Mouse (Mus musculus) midbrain, embryonic 15.5 days (tissue): ENCODE data around the gene Gart. TPM values are rescaled to one million over a fixed set of nuclear protein-coding genes. Genes with fewer than 3 reads are reported as not detected.
A peak's percentile ranks its signal among the peaks of the same experiment; 100 is the strongest.

Source experiments
- ATAC-seq: fragments of 200-750 bp; cut with Nextera tagmentation; replicated peaks from 2 replicates; pipeline ENCODE4 v1.8.0; 2017; ENCODE audit warnings: moderate TSS enrichment
- H3K27ac ChIP-seq: fragments of 300-500 bp; sonication (generic); 2 replicates; pipeline ENCODE4 v1.5.1; 2015; ENCODE audit warnings: mild to moderate bottlenecking, inconsistent platforms
- H3K27me3 ChIP-seq: fragments of 300-500 bp; sonication (generic); replicated peaks from 2 replicates; pipeline ENCODE4 v1.6.1; 2015; ENCODE audit warnings: inconsistent platforms
- H3K36me3 ChIP-seq: fragments of 300-500 bp; sonication (generic); replicated peaks from 2 replicates; pipeline ENCODE4 v1.6.1; 2015; ENCODE audit warnings: inconsistent platforms
- H3K4me1 ChIP-seq: fragments of 300-500 bp; sonication (generic); 2 replicates; pipeline ENCODE4 v1.6.1; 2015; ENCODE audit warnings: inconsistent platforms
- H3K4me2 ChIP-seq: fragments of 300-500 bp; sonication (generic); 2 replicates; pipeline ENCODE4 v1.6.1; 2015; ENCODE audit warnings: inconsistent platforms, mild to moderate bottlenecking, moderate library complexity
- H3K4me3 ChIP-seq: fragments of 300-500 bp; sonication (generic); 2 replicates; pipeline ENCODE4 v1.5.1; 2015; ENCODE audit warnings: mild to moderate bottlenecking, inconsistent platforms
- H3K9ac ChIP-seq: fragments of 300-500 bp; sonication (generic); 2 replicates; pipeline ENCODE4 v1.6.1; 2015; ENCODE audit warnings: mild to moderate bottlenecking, inconsistent platforms
- H3K9me3 ChIP-seq: fragments of 300-500 bp; sonication (generic); 2 replicates; pipeline ENCODE4 v1.6.1; 2016; ENCODE audit warnings: inconsistent platforms
- WGBS: fragments of 180-500 bp; shearing (Covaris S2); methylation state at CpG from one replicate; pipeline ENCODE4 v1.1.7; 2015; ENCODE audit warnings: mixed read lengths; 5-methylcytosine and 5-hydroxymethylcytosine counted together
- polyA plus RNA-seq: library from polyadenylated mRNA; unstranded; fragments of >200 nt; fragmentation: Nextera tagmentation; extraction: Ambion mirVana; gene quantifications from 2 replicates; pipeline ENCODE4 v1.2.1, GENCODE M21; 2015

The Gart gene
- polyA plus RNA-seq, 1 experiment from 2014 or later = 62.0 TPM

GRCm38 (mm10) chr16:91663795-91664194, 17.0 kb upstream of the Gart start:
- H3K9me3 ChIP-seq = no peaks in the 10 kb centered on the region
- no peak overlapping the region for H3K9ac ChIP-seq
- H3K27ac ChIP-seq = no peak overlapping the region
- H3K4me1 ChIP-seq = peaks cover 11% of the 10 kb centered on the region
- no peak overlapping the region for H3K4me2 ChIP-seq
- 99% methylated on average over 3 of the region's 3 CpGs for whole genome bisulfite sequencing
- ATAC-seq = no peak
- H3K4me3 ChIP-seq = no peak overlapping the region
- H3K27me3 ChIP-seq = no peaks in the 10 kb centered on the region
- peaks cover 68% of the 10 kb centered on the region for H3K36me3 ChIP-seq

DNA sequence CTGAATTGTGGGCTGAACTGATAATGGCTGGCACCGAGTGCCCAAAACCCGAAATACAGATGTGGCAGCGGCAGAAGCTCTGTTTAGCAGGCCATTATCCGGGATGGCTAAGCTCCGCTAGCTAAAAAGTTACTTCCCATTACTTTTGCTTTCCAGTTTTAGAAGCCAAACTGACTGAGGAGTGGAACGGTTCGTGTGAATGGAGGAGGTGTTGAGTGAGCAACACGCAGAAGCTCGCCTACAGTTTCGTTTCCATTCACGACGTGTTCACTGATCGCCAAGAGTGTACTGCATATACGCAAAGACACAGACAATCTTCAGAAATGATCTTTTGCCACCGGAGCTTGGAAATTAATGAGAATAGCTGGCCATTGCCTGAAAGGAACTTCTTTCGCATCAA, 15.6 kb upstream of the Gart start:
- WGBS = 94% methylated on average over 16 of the region's 16 CpGs

GRCm38 (mm10) chr16:91661397-91661796, 14.6 kb upstream of the Gart start:
- no peak overlapping the region for H3K9ac ChIP-seq
- ATAC-seq = no peak
- no peak overlapping the region for H3K4me2 ChIP-seq
- no peaks in the 10 kb centered on the region for H3K9me3 ChIP-seq
- 27% methylated on average over 1 of the region's 1 CpGs for WGBS
- H3K4me1 ChIP-seq = peaks cover 11% of the 10 kb centered on the region
- no peak overlapping the region for H3K27ac ChIP-seq
- H3K36me3 ChIP-seq = peaks cover 79% of the 10 kb centered on the region
- H3K27me3 ChIP-seq = no peaks in the 10 kb centered on the region
- no peak overlapping the region for H3K4me3 ChIP-seq

More for the DNA sequence above, 15.6 kb upstream of the Gart start:
- no peak overlapping the region for H3K4me3 ChIP-seq
- no peak for ATAC-seq
- H3K36me3 ChIP-seq = peaks cover 79% of the 10 kb centered on the region
- peaks cover 11% of the 10 kb centered on the region for H3K4me1 ChIP-seq
- H3K27ac ChIP-seq = no peak overlapping the region
- H3K9me3 ChIP-seq = no peaks in the 10 kb centered on the region
- H3K27me3 ChIP-seq = no peaks in the 10 kb centered on the region
- H3K9ac ChIP-seq = no peak overlapping the region
- no peak overlapping the region for H3K4me2 ChIP-seq

DNA sequence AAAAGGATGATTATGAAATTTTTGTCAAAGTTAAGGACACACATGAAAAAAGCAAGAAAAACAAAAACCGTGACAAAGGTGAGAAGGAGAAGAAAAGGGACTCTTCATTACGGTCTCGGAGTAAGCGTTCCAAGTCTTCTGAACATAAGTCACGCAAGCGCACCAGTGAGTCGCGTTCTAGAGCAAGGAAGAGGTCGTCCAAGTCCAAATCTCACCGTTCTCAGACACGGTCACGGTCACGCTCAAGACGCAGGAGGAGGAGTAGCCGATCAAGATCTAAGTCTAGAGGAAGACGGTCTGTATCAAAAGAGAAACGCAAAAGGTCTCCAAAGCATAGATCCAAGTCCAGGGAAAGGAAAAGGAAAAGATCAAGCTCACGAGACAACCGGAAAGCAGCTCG, 13.0 kb upstream of the Gart start:
- ATAC-seq = no peak
- no peaks in the 10 kb centered on the region for H3K27me3 ChIP-seq
- peaks cover 80% of the 10 kb centered on the region for H3K36me3 ChIP-seq
- no peak overlapping the region for H3K4me2 ChIP-seq
- no peak overlapping the region for H3K27ac ChIP-seq
- no peaks in the 10 kb centered on the region for H3K9me3 ChIP-seq
- peaks cover 11% of the 10 kb centered on the region for H3K4me1 ChIP-seq
- WGBS = 98% methylated on average over 20 of the region's 20 CpGs
- H3K4me3 ChIP-seq = no peak overlapping the region
- no peak overlapping the region for H3K9ac ChIP-seq

- H3K36me3 ChIP-seq = peaks cover 75% of the 10 kb centered on the region
- no peak overlapping the region for H3K4me3 ChIP-seq
- H3K27me3 ChIP-seq = no peaks in the 10 kb centered on the region
- H3K4me2 ChIP-seq = no peak overlapping the region
- H3K4me1 ChIP-seq = peaks cover 11% of the 10 kb centered on the region
- H3K9ac ChIP-seq = no peak overlapping the region
- WGBS = 94% methylated on average over 5 of the region's 5 CpGs
- no peak for ATAC-seq
- H3K9me3 ChIP-seq = no peaks in the 10 kb centered on the region
- H3K27ac ChIP-seq = no peak overlapping the region
Measured at GRCm38 (mm10) chr16:91658471-91658870, 11.7 kb upstream of the Gart start.

DNA sequence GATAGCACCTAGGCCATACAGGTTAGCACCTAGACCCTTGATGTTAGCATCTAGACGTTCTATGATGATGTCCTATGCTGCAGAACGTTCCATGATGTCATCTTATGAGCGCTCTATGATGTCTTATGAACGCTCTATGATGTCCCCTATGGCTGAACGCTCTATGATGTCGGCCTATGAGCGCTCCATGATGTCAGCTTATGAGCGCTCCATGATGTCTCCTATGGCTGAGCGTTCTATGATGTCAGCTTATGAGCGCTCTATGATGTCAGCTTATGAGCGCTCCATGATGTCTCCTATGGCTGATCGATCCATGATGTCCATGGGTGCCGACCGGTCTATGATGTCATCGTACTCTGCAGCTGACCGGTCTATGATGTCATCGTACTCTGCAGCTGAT, 10.5 kb upstream of the Gart start:
- Histone ChIP-seq H3K27me3 (no peaks in the 10 kb centered on the region), H3K36me3 (peaks cover 69% of the 10 kb centered on the region), H3K4me1 (peaks cover 14% of the 10 kb centered on the region), H3K27ac (no peak overlapping the region), H3K9me3 (no peaks in the 10 kb centered on the region), H3K4me3 (no peak overlapping the region), H3K4me2 (no peak overlapping the region), H3K9ac (no peak overlapping the region)
- 97% methylated on average over 17 of the region's 17 CpGs for WGBS
- ATAC-seq = 0 out of 2 replicates have a peak, but pooled peaks have one; percentile 20

DNA sequence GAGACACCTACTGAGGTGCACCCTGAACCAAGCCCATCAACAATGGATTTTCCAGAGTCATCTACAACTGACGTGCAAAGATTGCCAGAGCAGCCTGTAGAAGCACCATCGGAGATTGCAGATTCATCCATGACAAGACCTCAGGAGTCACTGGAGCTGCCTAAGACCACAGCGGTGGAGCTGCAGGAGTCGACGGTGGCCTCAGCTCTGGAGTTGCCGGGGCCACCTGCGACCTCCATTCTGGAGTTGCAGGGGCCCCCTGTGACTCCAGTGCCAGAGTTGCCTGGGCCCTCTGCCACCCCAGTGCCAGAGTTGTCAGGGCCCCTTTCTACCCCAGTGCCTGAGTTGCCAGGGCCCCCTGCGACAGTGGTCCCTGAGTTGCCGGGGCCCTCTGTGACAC, 8.5 kb upstream of the Gart start:
- Histone ChIP-seq H3K27me3 (no peaks in the 10 kb centered on the region), H3K36me3 (peaks cover 68% of the 10 kb centered on the region), H3K4me2 (no peak overlapping the region), H3K9ac (no peak overlapping the region), H3K9me3 (no peaks in the 10 kb centered on the region), H3K27ac (no peak overlapping the region), H3K4me1 (peaks cover 8% of the 10 kb centered on the region), H3K4me3 (no peak overlapping the region)
- 97% methylated on average over 9 of the region's 9 CpGs for WGBS
- ATAC-seq = no peak

- Histone ChIP-seq H3K9ac (no peak overlapping the region), H3K36me3 (peaks cover 37% of the 10 kb centered on the region), H3K4me2 (no peak overlapping the region), H3K9me3 (no peaks in the 10 kb centered on the region), H3K27me3 (no peaks in the 10 kb centered on the region), H3K4me1 (peaks cover 19% of the 10 kb centered on the region), H3K4me3 (no peak overlapping the region), H3K27ac (no peak overlapping the region)
- ATAC-seq = no peak
- 86% methylated on average over 3 of the region's 3 CpGs for WGBS
Measured at GRCm38 (mm10) chr16:91652191-91652590, 5.4 kb upstream of the Gart start.

DNA sequence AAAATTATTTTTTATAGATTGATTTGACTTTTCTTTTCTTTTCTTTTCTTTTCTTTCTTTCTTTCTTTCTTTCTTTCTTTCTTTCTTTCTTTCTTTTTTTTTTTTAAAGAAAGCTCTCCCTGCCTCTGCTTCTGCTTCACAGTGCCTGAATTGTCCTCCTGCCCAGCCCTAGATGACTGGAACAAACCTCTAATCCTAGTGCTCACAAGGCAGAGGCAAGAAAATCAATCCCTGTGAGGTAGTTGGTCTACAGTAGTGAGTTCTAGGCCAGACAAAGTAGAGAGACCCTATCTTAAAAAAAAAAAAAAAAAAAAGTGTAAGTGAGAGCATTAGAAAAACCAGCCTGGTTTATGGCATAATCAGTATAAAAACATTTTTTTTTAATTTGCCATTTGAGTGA, 3.0 kb upstream of the Gart start:
- ATAC-seq = no peak
- Histone ChIP-seq H3K27ac (no peak overlapping the region), H3K27me3 (no peaks in the 10 kb centered on the region), H3K4me2 (no peak overlapping the region; the same call in 1 of the 2 replicates), H3K36me3 (peaks cover 13% of the 10 kb centered on the region), H3K9me3 (no peaks in the 10 kb centered on the region), H3K4me1 (peaks cover 27% of the 10 kb centered on the region), H3K9ac (no peak overlapping the region), H3K4me3 (no peak overlapping the region)

GRCm38 (mm10) chr16:91649246-91649645, 2.5 kb upstream of the Gart start:
- H3K9ac ChIP-seq = no peak overlapping the region

GRCm38 (mm10) chr16:91648220-91648550, 1.4 kb upstream of the Gart start:
- Histone ChIP-seq H3K9me3 (no peaks in the 10 kb centered on the region), H3K4me1 (peaks cover 29% of the 10 kb centered on the region), H3K27ac (peak overlapping the region; percentile 99), H3K9ac (peak overlapping the region; percentile 80), H3K4me3 (peak overlapping the region; percentile 82), H3K36me3 (peaks cover 9% of the 10 kb centered on the region; the same call in 1 of the 2 replicates), H3K4me2 (peak overlapping the region; percentile 92), H3K27me3 (no peaks in the 10 kb centered on the region)
- peak; percentile 65 for ATAC-seq
- under 1% methylated on average over 25 of the region's 25 CpGs for WGBS

More at GRCm38 (mm10) chr16:91649246-91649645, 2.5 kb upstream of the Gart start:
- no peak overlapping the region for H3K27ac ChIP-seq
- peak overlapping the region; percentile 92 for H3K4me2 ChIP-seq
- no peaks in the 10 kb centered on the region for H3K27me3 ChIP-seq
- peaks cover 29% of the 10 kb centered on the region for H3K4me1 ChIP-seq
- H3K36me3 ChIP-seq = peaks cover 12% of the 10 kb centered on the region; the same call in 1 of the 2 replicates
- WGBS = 46% methylated on average over 3 of the region's 3 CpGs
- ATAC-seq = no peak
- peak overlapping the region; percentile 82 for H3K4me3 ChIP-seq
- H3K9me3 ChIP-seq = no peaks in the 10 kb centered on the region

DNA sequence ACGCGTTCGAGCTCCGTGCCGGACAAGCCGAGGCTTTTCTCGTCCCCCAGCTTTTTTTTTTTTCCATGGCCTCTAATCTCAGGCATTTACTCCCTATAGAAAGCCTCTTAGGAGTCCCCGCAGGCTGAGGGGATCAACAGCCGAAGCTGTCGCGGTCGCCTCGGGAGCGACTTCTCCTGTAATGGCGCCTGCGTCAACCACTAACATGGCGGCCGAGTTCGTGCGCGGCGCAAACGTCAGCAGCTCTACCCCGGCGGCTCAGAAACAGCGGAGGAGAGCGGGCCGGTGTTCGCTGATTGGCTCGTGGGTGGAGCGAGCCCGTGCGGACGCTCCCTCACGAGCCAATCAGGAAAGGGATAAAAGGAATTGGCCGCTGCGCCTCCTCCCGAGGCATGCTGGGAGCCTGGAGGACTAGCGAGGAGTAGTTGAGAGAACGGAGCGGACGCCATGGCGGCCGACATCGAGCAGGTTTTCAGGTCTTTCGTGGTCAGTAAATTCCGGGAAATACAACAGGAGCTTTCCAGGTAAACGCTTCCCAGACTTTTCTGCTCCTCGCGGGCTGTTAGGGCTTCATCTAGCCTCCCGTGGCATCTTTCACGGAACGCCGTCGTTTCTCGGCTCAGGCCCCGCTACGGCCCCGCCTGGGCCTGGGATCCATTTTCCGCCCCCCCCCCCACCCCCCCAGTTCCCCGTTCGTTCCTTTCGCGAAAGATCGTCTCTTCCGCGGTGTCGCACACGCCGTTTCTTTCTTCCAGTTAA, 888 bp upstream of the Gart start, which contains the start of gene Son:
TSS of gene Son (plus strand) at position 46 of the 759 bp plus-strand sequence.
- under 1% methylated on average over 70 of the region's 70 CpGs for WGBS
- Histone ChIP-seq H3K4me2 (peak within 1 kb of the TSS; percentile 92), H3K27ac (peak within 1 kb of the TSS; percentile 99), H3K27me3 (no peaks in the 10 kb centered on the region), H3K9ac (peak within 1 kb of the TSS; percentile 80), H3K4me1 (peaks cover 29% of the 10 kb centered on the region), H3K4me3 (peak within 1 kb of the TSS; percentile 82), H3K36me3 (peaks cover 8% of the 10 kb centered on the region; the same call in 1 of the 2 replicates), H3K9me3 (no peaks in the 10 kb centered on the region)
- ATAC-seq = peak; percentile 99
